Mouse (Mus musculus) fibroblast of lung, adult 2 months (primary cell): ENCODE measurements around the gene Gpd2.

Source experiments
- DNase-seq: peaks from one replicate; pipeline ENCODE4 v3.0.0-alpha.2; 2011; ENCODE audit warnings: low read depth

Gpd2 gene

GRCm38 (mm10) chr2:57251636-57252317, 14.3 kb downstream of the Gpd2 start:
- no peak for DNase-seq

GRCm38 (mm10) chr2:57252542-57253301, 15.3 kb downstream of the Gpd2 start:
- no peak for DNase-seq

GRCm38 (mm10) chr2:57254267-57254666, 16.8 kb downstream of the Gpd2 start:
- no peak for DNase-seq

GRCm38 (mm10) chr2:57255153-57255670, 17.8 kb downstream of the Gpd2 start:
- no peak for DNase-seq

- no peak for DNase-seq
Observed at GRCm38 (mm10) chr2:57255836-57256235, 18.4 kb downstream of the Gpd2 start.

- DNase-seq: no peak
Observed at GRCm38 (mm10) chr2:57256459-57256858, 19.0 kb downstream of the Gpd2 start.

GRCm38 (mm10) chr2:57261286-57262077, 24.0 kb downstream of the Gpd2 start:
- no peak for DNase-seq

GRCm38 (mm10) chr2:57263431-57263830, 26.0 kb downstream of the Gpd2 start:
- no peak for DNase-seq

- no peak for DNase-seq
Observed at GRCm38 (mm10) chr2:57264912-57265311, 27.5 kb downstream of the Gpd2 start.

- no peak for DNase-seq
Observed at GRCm38 (mm10) chr2:57266679-57267393, 29.4 kb downstream of the Gpd2 start.

- no peak for DNase-seq
Observed at GRCm38 (mm10) chr2:57267394-57267716, 29.9 kb downstream of the Gpd2 start.

GRCm38 (mm10) chr2:57267896-57268295, 30.5 kb downstream of the Gpd2 start:
- DNase-seq: no peak

- DNase-seq: no peak
Observed at GRCm38 (mm10) chr2:57268839-57269238, 31.4 kb downstream of the Gpd2 start.

GRCm38 (mm10) chr2:57269690-57270435, 32.4 kb downstream of the Gpd2 start:
- DNase-seq: no peak

GRCm38 (mm10) chr2:57280190-57280723, 42.8 kb downstream of the Gpd2 start:
- DNase-seq: no peak

- no peak for DNase-seq
Observed at GRCm38 (mm10) chr2:57283791-57284190, 46.4 kb downstream of the Gpd2 start.

- no peak for DNase-seq
Observed at GRCm38 (mm10) chr2:57285197-57285596, 47.8 kb downstream of the Gpd2 start.

GRCm38 (mm10) chr2:57287986-57288385, 50.6 kb downstream of the Gpd2 start:
- no peak for DNase-seq

- no peak for DNase-seq
Observed at GRCm38 (mm10) chr2:57293571-57293970, 56.1 kb downstream of the Gpd2 start.

GRCm38 (mm10) chr2:57296069-57296468, 58.6 kb downstream of the Gpd2 start:
- DNase-seq: no peak

- no peak for DNase-seq
Observed at GRCm38 (mm10) chr2:57297226-57297625, 59.8 kb downstream of the Gpd2 start.
